Comparison of ENCODE assay signal across 7 mouse cellular contexts in the genomic region with DNA sequence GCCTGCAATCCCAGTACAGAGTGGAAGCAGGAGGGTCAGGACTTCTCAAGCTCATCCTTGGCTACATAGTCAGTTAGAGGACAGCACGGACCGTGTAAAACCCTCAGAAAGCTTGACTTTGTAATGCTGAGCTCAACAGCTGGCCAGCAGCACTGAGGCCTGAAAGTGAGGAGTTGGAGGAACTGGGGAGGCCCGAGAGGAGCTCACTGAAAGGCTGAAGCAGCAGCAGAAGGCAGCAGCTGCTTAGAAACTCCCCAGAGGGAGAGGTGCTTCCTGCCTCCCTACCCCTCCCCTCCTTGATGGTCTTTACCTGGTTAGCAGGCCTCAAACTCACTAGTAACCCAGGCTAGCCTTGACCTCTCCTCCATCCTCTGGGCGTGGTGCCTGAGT. TPM values are rescaled to one million over a fixed set of nuclear protein-coding genes. Genes with fewer than 3 reads are reported as not detected.
DNase-seq lines count a peak whose midpoint lies in the region; ATAC-seq and TF ChIP-seq lines count a peak whose summit lies in the region.

No protein-coding gene starts in this region.

- peaks cover 15% of the 10 kb centered on the region for H3K4me1 ChIP-seq in lung, adult 2 months (ENCODE audit: control insufficient read depth, insufficient read depth, low read length)
- peaks cover 24% of the 10 kb centered on the region for H3K4me1 ChIP-seq in embryonic facial prominence, embryonic 12.5 days

- H3K36me3 ChIP-seq in embryonic facial prominence, embryonic 12.5 days = no peaks in the 10 kb centered on the region
- H3K36me3 ChIP-seq in myocyte (ENCODE audit: control insufficient read depth, insufficient read depth) = no peaks in the 10 kb centered on the region

- H3K9me3 ChIP-seq in embryonic facial prominence, embryonic 12.5 days = no peaks in the 10 kb centered on the region

- no peak overlapping the region for H3K9ac ChIP-seq in embryonic facial prominence, embryonic 12.5 days

- no peak for TF ChIP-seq CTCF in lung, adult 2 months (IDR thresholded peaks at IDR 0.05; ENCODE audit: insufficient read depth, low read length)
- TF ChIP-seq CTCF in layer of hippocampus, adult 2 months (conservative IDR thresholded peaks at IDR 0.05) = no peak

- WGBS in lung, adult 2 months = 40% methylated on average over 4 of the region's 4 CpGs
- 32% methylated on average over 4 of the region's 4 CpGs for WGBS in embryonic facial prominence, embryonic 12.5 days

- DNase-seq in lung, adult 2 months = peak; percentile 42
- DNase-seq in lung, postnatal 25 days (ENCODE audit: low spot score) = no peak
- DNase-seq in heart, postnatal 14 days = peak; percentile 32 to 56
- DNase-seq in layer of hippocampus, adult 2 months (ENCODE audit: low spot score in 2 of 2) = no peak

- peak overlapping the region; percentile 80 for H3K27ac ChIP-seq in embryonic facial prominence, embryonic 12.5 days
- no peak overlapping the region for H3K27ac ChIP-seq in layer of hippocampus, adult 2 months

- TF ChIP-seq POLR2A in lung, adult 2 months (IDR thresholded peaks at IDR 0.05; ENCODE audit: borderline replicate concordance, extremely low read depth, low read depth, low read length) = no peak
- TF ChIP-seq POLR2A in myocyte (IDR thresholded peaks at IDR 0.05; ENCODE audit: insufficient read length, low read depth) = no peak

- H3K4me3 ChIP-seq in lung, adult 2 months (replicated peaks; ENCODE audit: extremely low read depth, low read depth, low read length) = no peak overlapping the region
- H3K4me3 ChIP-seq in embryonic facial prominence, embryonic 12.5 days = no peak overlapping the region
- H3K4me3 ChIP-seq in myocyte = no peak overlapping the region
- no peak overlapping the region for H3K4me3 ChIP-seq in layer of hippocampus, adult 2 months

- intact Hi-C loops in heart, postnatal 14 days (cut with DNase I) = no loop called here

- H3ac ChIP-seq in myocyte (ENCODE audit: control insufficient read depth, insufficient read length) = no peak overlapping the region

- no peaks in the 10 kb centered on the region for H3K27me3 ChIP-seq in embryonic facial prominence, embryonic 12.5 days
- no peaks in the 10 kb centered on the region for H3K27me3 ChIP-seq in myocyte (ENCODE audit: control insufficient read depth, insufficient read depth, insufficient read length)

- no peak for ATAC-seq in embryonic facial prominence, embryonic 12.5 days (ENCODE audit: insufficient number of reproducible peaks, insufficient read depth, low FRiP score, low TSS enrichment)
- ATAC-seq in megakaryocyte-erythroid progenitor cell, adult 5-6 weeks (replicated peaks; ENCODE audit: low FRiP score, low TSS enrichment, poor library complexity, severe bottlenecking) = no peak

- H3K4me2 ChIP-seq in embryonic facial prominence, embryonic 12.5 days (replicated peaks) = peak overlapping the region; percentile 24; the same call in 1 of the 2 replicates
- peak overlapping the region; percentile 12 for H3K4me2 ChIP-seq in myocyte (ENCODE audit: low read depth)

- peaks cover 87% of the 10 kb centered on the region for H3K79me2 ChIP-seq in myocyte (ENCODE audit: control insufficient read depth, insufficient read depth)

TF ChIP-seq in myocyte, 11 proteins besides CTCF, POLR2A, EP300 and RAD21:
- TF ChIP-seq MYOD1 (IDR thresholded peaks at IDR 0.05; ENCODE audit: control insufficient read depth in 1 of 3, insufficient read length in 2 of 3, low read depth in 2 of 3) (peak in 2 of 3 experiments; percentile 7 to 13), MYOG (IDR thresholded peaks at IDR 0.05; ENCODE audit: control insufficient read depth in 1 of 3, insufficient read depth in 1 of 3, insufficient read length in 2 of 3, low read depth in 2 of 3) (peak in 1 of 3 experiments; percentile 40), TCF3 (IDR thresholded peaks at IDR 0.05; ENCODE audit: insufficient read length, low read depth) (no peak)

RNA-seq across cellular contexts. Expression of a gene that starts 4.5 kb away (rescaled TPM):
- polyA plus RNA-seq in lung, adult 2 months (2012; rRNA removed) = 29.0 and 42.9 TPM in 2 replicates
- polyA plus RNA-seq in embryonic facial prominence, embryonic 12.5 days (2016; fragmentation: Nextera tagmentation; extraction: Ambion mirVana) = 46.9 and 52.2 TPM in 2 replicates
- 10 to 100 TPM; 17.6 to 18.0 TPM for total RNA-seq in heart, postnatal 14 days (2021)
- 10.8 TPM for polyA plus RNA-seq in myocyte (2012; fragmentation: generic; extraction: Trizol)
- total RNA-seq in megakaryocyte-erythroid progenitor cell, adult 5-6 weeks (2014; fragmentation: Nextera tagmentation) = 8.6 and 17.0 TPM in 2 replicates
- total RNA-seq in megakaryocyte-erythroid progenitor cell, adult 5-6 weeks (2017) = 5.7 and 6.8 TPM in 2 replicates
- 10 to 100 TPM; 60.9 to 65.0 TPM for total RNA-seq in layer of hippocampus, adult 2 months (2021)

RNA-seq across cellular contexts. Expression of a gene that starts 30.8 kb away (rescaled TPM):
- 33.7 and 34.0 TPM in 2 replicates for polyA plus RNA-seq in lung, adult 2 months (2012; rRNA removed)
- polyA plus RNA-seq in embryonic facial prominence, embryonic 12.5 days (2016; fragmentation: Nextera tagmentation; extraction: Ambion mirVana) = 6.2 and 6.7 TPM in 2 replicates
- 10 to 100 TPM; 17.4 to 20.7 TPM for total RNA-seq in heart, postnatal 14 days (2021)
- polyA plus RNA-seq in myocyte (2012; fragmentation: generic; extraction: Trizol) = 4.8 TPM
- total RNA-seq in megakaryocyte-erythroid progenitor cell, adult 5-6 weeks (2014; fragmentation: Nextera tagmentation) = 30.5 and 33.7 TPM in 2 replicates
- total RNA-seq in megakaryocyte-erythroid progenitor cell, adult 5-6 weeks (2017) = 12.8 and 22.3 TPM in 2 replicates
- total RNA-seq in layer of hippocampus, adult 2 months (2021) = 10 to 100 TPM; 43.2 to 45.7 TPM

Comparison
In these comparisons a context has a peak if more than half of its experiments do, and no peak if none do; other contexts are left out.
1. DNase-seq: peak in lung, adult 2 months (single experiment) and heart, postnatal 14 days (2 of 2); none in lung, postnatal 25 days (single experiment) and layer of hippocampus, adult 2 months (0 of 2).